In genomic region chr10:67072600-67072999, GRCm38 (mm10) we compare ENCODE assay signal across 17 mouse cellular contexts.
"Had no signal": no experiment of that assay in that cellular context is flagged by ENCODE, and none has a peak within 500 bp of the region (broad histone marks: within the 10 kb centered on the region; RNA-seq: fewer than 3 reads in every experiment).

No protein-coding gene starts in this region.

- H3K27me3 ChIP-seq: intestine, embryonic 15.5 days; limb, embryonic 13.5 days; liver, embryonic 12.5 days; liver, embryonic 15.5 days; lung, embryonic 15.5 days had no signal

- H3K9ac ChIP-seq: intestine, embryonic 15.5 days; limb, embryonic 13.5 days; liver, embryonic 12.5 days; liver, embryonic 15.5 days; lung, embryonic 15.5 days had no signal

- H3K4me3 ChIP-seq: intestine, embryonic 15.5 days; limb, embryonic 10.5 days; limb, embryonic 13.5 days; liver, embryonic 12.5 days; liver, embryonic 15.5 days; lung, embryonic 15.5 days had no signal

- H3K4me1 ChIP-seq: limb, embryonic 10.5 days; lung, embryonic 15.5 days had no signal

- H3K9me3 ChIP-seq: intestine, embryonic 15.5 days; limb, embryonic 10.5 days; limb, embryonic 13.5 days; liver, embryonic 12.5 days; liver, embryonic 15.5 days; lung, embryonic 15.5 days had no signal

- H3K27ac ChIP-seq: intestine, embryonic 15.5 days; limb, embryonic 10.5 days; limb, embryonic 13.5 days; liver, embryonic 12.5 days; liver, embryonic 15.5 days; lung, embryonic 15.5 days; stomach, postnatal 0 days had no signal

- DNase-seq: kidney, adult 11 months; kidney, adult 9 months; kidney, postnatal 14 days; kidney, postnatal 4 days; layer of hippocampus, postnatal 36 days; liver; lung, postnatal 14 days; midbrain, embryonic 14.5 days; right cerebral cortex, postnatal 4 days had no signal

- H3K4me2 ChIP-seq: intestine, embryonic 15.5 days; limb, embryonic 13.5 days; liver, embryonic 12.5 days; liver, embryonic 15.5 days; lung, embryonic 15.5 days; midbrain, embryonic 11.5 days had no signal

- H3K36me3 ChIP-seq: intestine, embryonic 15.5 days; limb, embryonic 13.5 days; liver, embryonic 12.5 days; liver, embryonic 15.5 days; lung, embryonic 15.5 days had no signal

- ATAC-seq: intestine, embryonic 15.5 days had no signal
